Mouse (Mus musculus): ENCODE measurements around the gene Rbpms2. TPM values are rescaled to one million over a fixed set of nuclear protein-coding genes. Genes with fewer than 3 reads are reported as not detected.

Rbpms2 gene
- polyA plus RNA-seq, 1 experiment = 162 TPM

- no peak for TF ChIP-seq EP300 (IDR thresholded peaks at IDR 0.05; ENCODE audit: insufficient read depth, low read depth, low read length)
- no peak for TF ChIP-seq CTCF (IDR thresholded peaks at IDR 0.05; ENCODE audit: low read depth, low read length)
- no peak for TF ChIP-seq POLR2A (IDR thresholded peaks at IDR 0.05; ENCODE audit: insufficient read depth, low read length)
- no peak overlapping the region for H3K27ac ChIP-seq (ENCODE audit: insufficient read depth, low read length)
Measured at GRCm38 (mm10) chr9:65611969-65612486, 17.4 kb upstream of the Rbpms2 start.

GRCm38 (mm10) chr9:65613098-65613497, 16.4 kb upstream of the Rbpms2 start:
- H3K9ac ChIP-seq (ENCODE audit: low read depth, poor library complexity, severe bottlenecking) = no peak overlapping the region
- H3K36me3 ChIP-seq (ENCODE audit: control insufficient read depth, insufficient read depth, low read length, poor library complexity, severe bottlenecking) = no peaks in the 10 kb centered on the region
- no peak overlapping the region for H3K4me3 ChIP-seq (ENCODE audit: low read depth, low read length)
- no peaks in the 10 kb centered on the region for H3K9me3 ChIP-seq (replicated peaks; ENCODE audit: control insufficient read depth, insufficient read depth, low read length, poor library complexity, severe bottlenecking)
- H3K4me1 ChIP-seq (ENCODE audit: control insufficient read depth, insufficient read depth, low read length) = peaks cover 6% of the 10 kb centered on the region
- no peak overlapping the region for H3K27ac ChIP-seq (ENCODE audit: insufficient read depth, low read length)
- TF ChIP-seq CTCF (IDR thresholded peaks at IDR 0.05; ENCODE audit: low read depth, low read length) (no peak), POLR2A (IDR thresholded peaks at IDR 0.05; ENCODE audit: insufficient read depth, low read length) (no peak), EP300 (IDR thresholded peaks at IDR 0.05; ENCODE audit: insufficient read depth, low read depth, low read length) (no peak)
- no peaks in the 10 kb centered on the region for H3K27me3 ChIP-seq (ENCODE audit: control insufficient read depth, insufficient read depth, low read length, poor library complexity, severe bottlenecking)

More at GRCm38 (mm10) chr9:65611969-65612486, 17.4 kb upstream of the Rbpms2 start:
- H3K9ac ChIP-seq (ENCODE audit: low read depth, poor library complexity, severe bottlenecking) = no peak overlapping the region
- no peaks in the 10 kb centered on the region for H3K9me3 ChIP-seq (replicated peaks; ENCODE audit: control insufficient read depth, insufficient read depth, low read length, poor library complexity, severe bottlenecking)
- no peaks in the 10 kb centered on the region for H3K36me3 ChIP-seq (ENCODE audit: control insufficient read depth, insufficient read depth, low read length, poor library complexity, severe bottlenecking)
- H3K4me1 ChIP-seq (ENCODE audit: control insufficient read depth, insufficient read depth, low read length) = peaks cover under 1% of the 10 kb centered on the region
- no peaks in the 10 kb centered on the region for H3K27me3 ChIP-seq (ENCODE audit: control insufficient read depth, insufficient read depth, low read length, poor library complexity, severe bottlenecking)
- no peak overlapping the region for H3K4me3 ChIP-seq (ENCODE audit: low read depth, low read length)

- H3K9me3 ChIP-seq (replicated peaks; ENCODE audit: control insufficient read depth, insufficient read depth, low read length, poor library complexity, severe bottlenecking) = no peaks in the 10 kb centered on the region
- H3K4me1 ChIP-seq (ENCODE audit: control insufficient read depth, insufficient read depth, low read length) = peaks cover 8% of the 10 kb centered on the region
- no peaks in the 10 kb centered on the region for H3K36me3 ChIP-seq (ENCODE audit: control insufficient read depth, insufficient read depth, low read length, poor library complexity, severe bottlenecking)
- no peaks in the 10 kb centered on the region for H3K27me3 ChIP-seq (ENCODE audit: control insufficient read depth, insufficient read depth, low read length, poor library complexity, severe bottlenecking)
- TF ChIP-seq CTCF (IDR thresholded peaks at IDR 0.05; ENCODE audit: low read depth, low read length) = no peak
- TF ChIP-seq POLR2A (IDR thresholded peaks at IDR 0.05; ENCODE audit: insufficient read depth, low read length) = no peak
- TF ChIP-seq EP300 (IDR thresholded peaks at IDR 0.05; ENCODE audit: insufficient read depth, low read depth, low read length) = 0 out of 2 replicates have a peak, but pooled peaks have one; percentile 45
- peak overlapping the region; percentile 95 for H3K27ac ChIP-seq (ENCODE audit: insufficient read depth, low read length)
- no peak overlapping the region for H3K4me3 ChIP-seq (ENCODE audit: low read depth, low read length)
- H3K9ac ChIP-seq (ENCODE audit: low read depth, poor library complexity, severe bottlenecking) = no peak overlapping the region
Measured at GRCm38 (mm10) chr9:65619311-65619710, 10.1 kb upstream of the Rbpms2 start.

GRCm38 (mm10) chr9:65621196-65621595, 8.3 kb upstream of the Rbpms2 start:
- Histone ChIP-seq H3K27me3 (ENCODE audit: control insufficient read depth, insufficient read depth, low read length, poor library complexity, severe bottlenecking) (no peaks in the 10 kb centered on the region), H3K9me3 (replicated peaks; ENCODE audit: control insufficient read depth, insufficient read depth, low read length, poor library complexity, severe bottlenecking) (no peaks in the 10 kb centered on the region), H3K4me3 (ENCODE audit: low read depth, low read length) (no peak overlapping the region), H3K36me3 (ENCODE audit: control insufficient read depth, insufficient read depth, low read length, poor library complexity, severe bottlenecking) (no peaks in the 10 kb centered on the region), H3K27ac (ENCODE audit: insufficient read depth, low read length) (no peak overlapping the region), H3K9ac (ENCODE audit: low read depth, poor library complexity, severe bottlenecking) (no peak overlapping the region), H3K4me1 (ENCODE audit: control insufficient read depth, insufficient read depth, low read length) (peaks cover 8% of the 10 kb centered on the region)
- TF ChIP-seq EP300 (IDR thresholded peaks at IDR 0.05; ENCODE audit: insufficient read depth, low read depth, low read length) (no peak), CTCF (IDR thresholded peaks at IDR 0.05; ENCODE audit: low read depth, low read length) (no peak), POLR2A (IDR thresholded peaks at IDR 0.05; ENCODE audit: insufficient read depth, low read length) (no peak)

- H3K4me3 ChIP-seq (ENCODE audit: low read depth, low read length) = no peak overlapping the region
- no peaks in the 10 kb centered on the region for H3K36me3 ChIP-seq (ENCODE audit: control insufficient read depth, insufficient read depth, low read length, poor library complexity, severe bottlenecking)
- TF ChIP-seq CTCF (IDR thresholded peaks at IDR 0.05; ENCODE audit: low read depth, low read length) = no peak
- TF ChIP-seq POLR2A (IDR thresholded peaks at IDR 0.05; ENCODE audit: insufficient read depth, low read length) = no peak
- no peak for TF ChIP-seq EP300 (IDR thresholded peaks at IDR 0.05; ENCODE audit: insufficient read depth, low read depth, low read length)
- no peaks in the 10 kb centered on the region for H3K27me3 ChIP-seq (ENCODE audit: control insufficient read depth, insufficient read depth, low read length, poor library complexity, severe bottlenecking)
- no peak overlapping the region for H3K9ac ChIP-seq (ENCODE audit: low read depth, poor library complexity, severe bottlenecking)
- no peaks in the 10 kb centered on the region for H3K9me3 ChIP-seq (replicated peaks; ENCODE audit: control insufficient read depth, insufficient read depth, low read length, poor library complexity, severe bottlenecking)
- peaks cover 8% of the 10 kb centered on the region for H3K4me1 ChIP-seq (ENCODE audit: control insufficient read depth, insufficient read depth, low read length)
- no peak overlapping the region for H3K27ac ChIP-seq (ENCODE audit: insufficient read depth, low read length)
Measured at GRCm38 (mm10) chr9:65621666-65622065, 7.8 kb upstream of the Rbpms2 start.

- Histone ChIP-seq H3K27ac (ENCODE audit: insufficient read depth, low read length) (no peak overlapping the region), H3K9me3 (replicated peaks; ENCODE audit: control insufficient read depth, insufficient read depth, low read length, poor library complexity, severe bottlenecking) (no peaks in the 10 kb centered on the region), H3K4me3 (ENCODE audit: low read depth, low read length) (no peak overlapping the region), H3K4me1 (ENCODE audit: control insufficient read depth, insufficient read depth, low read length) (peaks cover 5% of the 10 kb centered on the region), H3K36me3 (ENCODE audit: control insufficient read depth, insufficient read depth, low read length, poor library complexity, severe bottlenecking) (no peaks in the 10 kb centered on the region), H3K9ac (ENCODE audit: low read depth, poor library complexity, severe bottlenecking) (no peak overlapping the region), H3K27me3 (ENCODE audit: control insufficient read depth, insufficient read depth, low read length, poor library complexity, severe bottlenecking) (no peaks in the 10 kb centered on the region)
- TF ChIP-seq EP300 (IDR thresholded peaks at IDR 0.05; ENCODE audit: insufficient read depth, low read depth, low read length) = no peak
- TF ChIP-seq CTCF (IDR thresholded peaks at IDR 0.05; ENCODE audit: low read depth, low read length) = no peak
- no peak for TF ChIP-seq POLR2A (IDR thresholded peaks at IDR 0.05; ENCODE audit: insufficient read depth, low read length)
Measured at GRCm38 (mm10) chr9:65622826-65623225, 6.6 kb upstream of the Rbpms2 start.
